Mouse (Mus musculus): ENCODE measurements around the gene Ubald1. TPM values are rescaled to one million over a fixed set of nuclear protein-coding genes. Genes with fewer than 3 reads are reported as not detected.

Ubald1 gene
- polyA plus RNA-seq, 1 experiment from 2014 or later = 46.1 TPM

DNA sequence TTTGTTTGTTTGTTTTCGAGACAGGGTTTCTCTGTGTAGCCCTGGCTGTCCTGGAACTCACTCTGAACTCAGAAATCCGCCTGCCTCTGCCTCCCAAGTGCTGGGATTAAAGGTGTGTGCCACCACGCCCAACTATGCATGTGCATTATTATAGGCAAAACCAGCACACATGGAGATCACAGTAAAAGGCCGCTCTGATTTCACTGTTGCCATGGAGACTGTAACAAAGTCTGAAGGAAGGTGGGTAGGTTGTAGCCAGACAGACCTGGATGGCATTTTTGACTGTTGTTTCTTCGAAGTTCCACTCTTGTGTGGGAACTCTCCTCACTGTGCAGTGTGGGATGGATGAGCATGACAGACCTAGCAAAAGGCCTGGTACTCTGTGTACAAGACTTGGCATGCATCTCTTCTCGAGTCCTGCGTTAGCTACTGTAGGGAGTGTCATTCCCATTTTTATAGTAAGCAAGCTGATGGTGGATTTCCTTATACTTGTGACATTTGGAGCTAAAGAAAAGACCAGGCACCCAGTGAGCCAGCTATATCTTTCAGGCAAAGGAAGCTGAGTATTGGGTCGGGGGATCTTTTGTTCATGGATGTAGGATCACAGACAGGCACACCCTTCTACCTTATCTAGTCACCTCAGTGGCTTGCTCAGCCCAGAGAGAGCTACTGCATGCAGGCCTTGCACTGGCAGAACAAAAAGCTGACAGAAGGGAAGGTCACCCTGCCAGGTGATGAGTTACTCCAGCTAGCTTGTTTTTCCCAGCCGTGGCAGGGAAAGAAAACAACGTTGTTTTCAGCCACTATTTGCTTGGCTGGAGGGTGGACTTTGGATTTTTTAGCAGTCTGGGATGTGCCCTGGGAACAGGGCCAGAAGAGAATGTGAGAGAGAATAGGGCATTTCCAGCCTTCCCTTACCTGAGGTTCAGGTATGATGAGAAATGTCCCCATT lies 1.6 kb upstream of the Ubald1 start:
- 74% methylated on average over 10 of the region's 10 CpGs for WGBS

GRCm38 (mm10) chr16:4879708-4880124 lies 399 bp downstream of the Ubald1 start:
- peak overlapping the region; percentile 100 for H3K27ac ChIP-seq (ENCODE audit: low read length)
- peaks cover 34% of the 10 kb centered on the region for H3K4me1 ChIP-seq (ENCODE audit: control insufficient read depth, insufficient read depth, low read length)
- peak overlapping the region; percentile 92 for H3K9ac ChIP-seq (replicated peaks; ENCODE audit: low read depth, low read length)
- H3K4me2 ChIP-seq (replicated peaks; ENCODE audit: low read depth, low read length) = peak overlapping the region; percentile 86
- WGBS = under 1% methylated on average over 40 of the region's 40 CpGs
- no peaks in the 10 kb centered on the region for H3K9me3 ChIP-seq (ENCODE audit: control insufficient read depth, low read depth, low read length)
- peak overlapping the region; percentile 90 for H3K4me3 ChIP-seq (ENCODE audit: low read depth, low read length)
- peaks cover 16% of the 10 kb centered on the region for H3K36me3 ChIP-seq (ENCODE audit: control insufficient read depth, insufficient read depth, low read length)
- peak; percentile 82 for ATAC-seq (ENCODE audit: insufficient number of reproducible peaks, insufficient read depth, low FRiP score, low read depth)
- no peaks in the 10 kb centered on the region for H3K27me3 ChIP-seq (ENCODE audit: control insufficient read depth, insufficient read depth, low read length)

More for the DNA sequence above, 1.6 kb upstream of the Ubald1 start:
- Histone ChIP-seq H3K36me3 (ENCODE audit: control insufficient read depth, insufficient read depth, low read length) (no peaks in the 10 kb centered on the region), H3K4me1 (ENCODE audit: control insufficient read depth, insufficient read depth, low read length) (peaks cover 25% of the 10 kb centered on the region), H3K4me3 (ENCODE audit: low read depth, low read length) (peak overlapping the region; percentile 90), H3K27me3 (ENCODE audit: control insufficient read depth, insufficient read depth, low read length) (no peaks in the 10 kb centered on the region), H3K4me2 (replicated peaks; ENCODE audit: low read depth, low read length) (peak overlapping the region; percentile 63), H3K9me3 (ENCODE audit: control insufficient read depth, low read depth, low read length) (no peaks in the 10 kb centered on the region), H3K27ac (ENCODE audit: low read length) (peak overlapping the region; percentile 100; the same call in 1 of the 2 replicates), H3K9ac (replicated peaks; ENCODE audit: low read depth, low read length) (no peak overlapping the region; the same call in 1 of the 2 replicates)
- no peak for ATAC-seq (ENCODE audit: insufficient number of reproducible peaks, insufficient read depth, low FRiP score, low read depth)

DNA sequence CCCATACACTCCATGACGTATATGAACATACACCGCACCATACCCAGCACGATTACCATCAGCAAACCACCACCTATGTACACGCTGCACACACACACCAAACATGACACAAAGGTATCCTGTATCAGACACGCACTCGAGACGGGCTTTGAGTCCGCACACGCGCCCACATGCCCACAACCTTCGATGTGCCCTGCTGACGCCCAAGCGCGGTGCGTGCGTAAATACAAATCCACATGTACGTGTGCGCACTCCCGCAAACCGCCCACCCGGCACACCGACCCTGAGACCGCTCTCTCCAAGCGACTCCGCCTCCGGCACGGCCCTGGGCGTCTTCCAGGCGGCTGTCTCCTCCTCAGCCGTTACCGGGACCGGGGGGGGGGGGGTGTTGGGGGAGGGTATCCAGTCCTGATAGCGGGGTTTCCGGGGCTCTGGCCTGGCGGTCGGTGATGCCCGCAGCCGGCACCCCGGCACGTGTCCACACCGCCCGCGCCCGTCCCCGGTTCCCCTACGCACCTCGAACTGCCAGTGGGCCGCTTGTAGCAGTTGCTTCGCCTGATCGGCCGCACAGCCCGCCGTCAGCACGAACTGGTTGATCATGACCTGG lies 911 bp downstream of the Ubald1 start:
- Histone ChIP-seq H3K9me3 (ENCODE audit: control insufficient read depth, low read depth, low read length) (no peaks in the 10 kb centered on the region), H3K4me1 (ENCODE audit: control insufficient read depth, insufficient read depth, low read length) (peaks cover 34% of the 10 kb centered on the region), H3K4me2 (replicated peaks; ENCODE audit: low read depth, low read length) (peak overlapping the region; percentile 86), H3K9ac (replicated peaks; ENCODE audit: low read depth, low read length) (peak overlapping the region; percentile 92), H3K27me3 (ENCODE audit: control insufficient read depth, insufficient read depth, low read length) (no peaks in the 10 kb centered on the region), H3K36me3 (ENCODE audit: control insufficient read depth, insufficient read depth, low read length) (peaks cover 19% of the 10 kb centered on the region), H3K27ac (ENCODE audit: low read length) (peak overlapping the region; percentile 100), H3K4me3 (ENCODE audit: low read depth, low read length) (peak overlapping the region; percentile 90)
- under 1% methylated on average over 49 of the region's 54 CpGs for WGBS
- peak; percentile 8; the same call in 1 of the 2 replicates for ATAC-seq (ENCODE audit: insufficient number of reproducible peaks, insufficient read depth, low FRiP score, low read depth)

DNA sequence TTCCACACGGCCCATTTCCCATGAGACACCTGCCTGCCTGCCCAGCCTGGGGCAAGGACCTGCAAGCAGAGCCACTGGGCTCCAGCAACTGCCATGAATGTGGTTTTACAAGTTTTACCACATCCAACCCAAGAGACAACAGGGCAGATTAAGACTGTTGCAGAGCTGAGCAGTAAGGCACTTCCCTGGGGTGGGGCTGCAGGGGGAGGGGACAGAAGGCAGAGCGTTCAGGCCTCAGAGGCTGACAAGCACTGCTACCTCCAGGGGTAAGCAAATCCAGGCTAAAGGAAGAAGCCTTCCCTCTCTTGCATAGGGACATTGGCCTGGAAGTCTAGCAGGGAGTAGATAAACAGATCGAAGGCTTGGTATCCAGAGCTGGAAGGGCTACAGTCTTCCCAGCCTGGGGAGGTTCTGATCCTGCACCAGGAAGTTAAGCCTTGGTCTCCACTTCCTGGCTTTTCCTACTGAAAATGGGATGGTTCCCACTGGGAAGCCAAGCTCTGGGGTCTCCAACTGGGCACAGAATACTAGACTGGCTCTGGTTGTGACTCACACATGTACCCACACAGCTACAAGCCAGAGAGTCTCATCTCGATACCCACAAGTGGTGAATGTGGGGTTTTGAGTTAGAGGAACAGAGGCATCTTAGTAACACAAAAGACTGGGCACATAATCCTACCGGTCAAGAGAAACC lies 1.8 kb downstream of the Ubald1 start:
- Histone ChIP-seq H3K9me3 (ENCODE audit: control insufficient read depth, low read depth, low read length) (no peaks in the 10 kb centered on the region), H3K9ac (replicated peaks; ENCODE audit: low read depth, low read length) (peak overlapping the region; percentile 92), H3K4me3 (ENCODE audit: low read depth, low read length) (peak overlapping the region; percentile 90), H3K4me2 (replicated peaks; ENCODE audit: low read depth, low read length) (peak overlapping the region; percentile 86), H3K4me1 (ENCODE audit: control insufficient read depth, insufficient read depth, low read length) (peaks cover 34% of the 10 kb centered on the region), H3K36me3 (ENCODE audit: control insufficient read depth, insufficient read depth, low read length) (peaks cover 21% of the 10 kb centered on the region), H3K27me3 (ENCODE audit: control insufficient read depth, insufficient read depth, low read length) (no peaks in the 10 kb centered on the region), H3K27ac (ENCODE audit: low read length) (peak overlapping the region; percentile 100)
- peak; percentile 40 for ATAC-seq (ENCODE audit: insufficient number of reproducible peaks, insufficient read depth, low FRiP score, low read depth)
- WGBS = 16% methylated on average over 5 of the region's 5 CpGs

DNA sequence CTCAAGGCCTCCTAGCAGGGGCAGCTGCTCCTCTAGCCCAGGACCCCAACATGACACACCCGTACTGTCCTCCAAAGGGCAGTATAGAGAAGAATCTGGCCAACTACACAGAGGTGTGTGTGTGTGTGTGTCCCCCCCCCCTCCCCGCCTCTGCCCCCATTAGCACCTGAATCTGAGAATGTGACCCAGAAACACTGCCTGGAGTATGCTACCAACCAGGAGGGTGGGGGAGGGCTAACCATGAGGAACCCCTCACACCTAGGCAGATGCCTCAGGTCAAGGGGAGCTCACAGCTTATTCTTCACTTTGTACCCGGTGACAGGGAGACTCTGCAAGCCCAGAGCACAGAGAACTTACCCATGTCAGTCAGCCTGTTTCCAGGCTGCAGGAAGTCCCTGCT lies 2.4 kb downstream of the Ubald1 start:
- H3K4me1 ChIP-seq (ENCODE audit: control insufficient read depth, insufficient read depth, low read length) = peaks cover 34% of the 10 kb centered on the region
- H3K4me3 ChIP-seq (ENCODE audit: low read depth, low read length) = peak overlapping the region; percentile 90
- no peak overlapping the region; the same call in 1 of the 2 replicates for H3K9ac ChIP-seq (replicated peaks; ENCODE audit: low read depth, low read length)
- peaks cover 21% of the 10 kb centered on the region for H3K36me3 ChIP-seq (ENCODE audit: control insufficient read depth, insufficient read depth, low read length)
- WGBS = 58% methylated on average over 3 of the region's 3 CpGs
- no peaks in the 10 kb centered on the region for H3K27me3 ChIP-seq (ENCODE audit: control insufficient read depth, insufficient read depth, low read length)
- no peak for ATAC-seq (ENCODE audit: insufficient number of reproducible peaks, insufficient read depth, low FRiP score, low read depth)
- no peaks in the 10 kb centered on the region for H3K9me3 ChIP-seq (ENCODE audit: control insufficient read depth, low read depth, low read length)
- peak overlapping the region; percentile 86 for H3K4me2 ChIP-seq (replicated peaks; ENCODE audit: low read depth, low read length)
- H3K27ac ChIP-seq (ENCODE audit: low read length) = peak overlapping the region; percentile 100

- Histone ChIP-seq H3K36me3 (ENCODE audit: control insufficient read depth, insufficient read depth, low read length) (peaks cover 21% of the 10 kb centered on the region), H3K27ac (ENCODE audit: low read length) (peak overlapping the region; percentile 100), H3K9ac (replicated peaks; ENCODE audit: low read depth, low read length) (no peak overlapping the region; the same call in 1 of the 2 replicates), H3K27me3 (ENCODE audit: control insufficient read depth, insufficient read depth, low read length) (no peaks in the 10 kb centered on the region), H3K9me3 (ENCODE audit: control insufficient read depth, low read depth, low read length) (no peaks in the 10 kb centered on the region), H3K4me2 (replicated peaks; ENCODE audit: low read depth, low read length) (peak overlapping the region; percentile 86), H3K4me1 (ENCODE audit: control insufficient read depth, insufficient read depth, low read length) (peaks cover 34% of the 10 kb centered on the region), H3K4me3 (ENCODE audit: low read depth, low read length) (no peak overlapping the region)
- 87% methylated on average over 4 of the region's 4 CpGs for WGBS
- no peak for ATAC-seq (ENCODE audit: insufficient number of reproducible peaks, insufficient read depth, low FRiP score, low read depth)
Measured at GRCm38 (mm10) chr16:4877195-4877594, 2.9 kb downstream of the Ubald1 start.

- H3K4me2 ChIP-seq (replicated peaks; ENCODE audit: low read depth, low read length) = no peak overlapping the region
- peaks cover 25% of the 10 kb centered on the region for H3K4me1 ChIP-seq (ENCODE audit: control insufficient read depth, insufficient read depth, low read length)
- H3K4me3 ChIP-seq (ENCODE audit: low read depth, low read length) = no peak overlapping the region
- no peaks in the 10 kb centered on the region for H3K27me3 ChIP-seq (ENCODE audit: control insufficient read depth, insufficient read depth, low read length)
- 69% methylated on average over 8 of the region's 8 CpGs for WGBS
- no peak overlapping the region for H3K9ac ChIP-seq (replicated peaks; ENCODE audit: low read depth, low read length)
- peaks cover 21% of the 10 kb centered on the region for H3K36me3 ChIP-seq (ENCODE audit: control insufficient read depth, insufficient read depth, low read length)
- H3K27ac ChIP-seq (ENCODE audit: low read length) = no peak overlapping the region
- no peak for ATAC-seq (ENCODE audit: insufficient number of reproducible peaks, insufficient read depth, low FRiP score, low read depth)
- H3K9me3 ChIP-seq (ENCODE audit: control insufficient read depth, low read depth, low read length) = no peaks in the 10 kb centered on the region
Measured at GRCm38 (mm10) chr16:4876033-4876680, 4.0 kb downstream of the Ubald1 start.
